26 mouse cellular contexts compared by ENCODE assay signal in the genomic region with DNA sequence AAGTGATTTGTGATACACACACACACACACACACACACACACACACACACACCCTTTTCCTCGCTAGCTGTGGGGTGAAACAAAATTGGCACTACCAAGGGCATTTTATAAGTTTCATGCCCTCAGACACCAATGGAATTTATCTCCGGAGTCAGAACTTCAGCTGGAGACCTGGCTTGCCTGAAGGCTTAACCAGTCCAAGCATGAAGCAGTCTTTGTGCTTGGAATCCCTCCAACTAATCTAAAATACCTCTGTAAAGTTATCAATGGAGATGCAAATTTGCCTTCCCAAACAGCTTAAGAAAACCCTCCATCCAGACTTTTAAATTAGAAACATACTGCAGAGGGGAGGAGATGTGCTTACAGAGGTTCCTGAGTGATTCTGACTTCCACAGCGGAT. TPM values are rescaled to one million over a fixed set of nuclear protein-coding genes. Genes with fewer than 3 reads are reported as not detected.
"Had no signal": no experiment of that assay in that cellular context is flagged by ENCODE, and none has a peak within 500 bp of the region (broad histone marks: within the 10 kb centered on the region; RNA-seq: fewer than 3 reads in every experiment).

No protein-coding gene starts in this region.

- H3K4me2 ChIP-seq: heart, embryonic 12.5 days; hindbrain, embryonic 12.5 days; hindbrain, embryonic 15.5 days; kidney, embryonic 15.5 days; limb, embryonic 13.5 days; limb, embryonic 15.5 days; liver, embryonic 12.5 days had no signal

- H3K9me3 ChIP-seq: heart, embryonic 10.5 days; heart, embryonic 12.5 days; hindbrain, embryonic 10.5 days; hindbrain, embryonic 12.5 days; hindbrain, embryonic 15.5 days; kidney, embryonic 15.5 days; limb, embryonic 13.5 days; limb, embryonic 15.5 days; liver, embryonic 12.5 days had no signal

- H3K36me3 ChIP-seq: heart, embryonic 10.5 days; heart, embryonic 12.5 days; hindbrain, embryonic 10.5 days; hindbrain, embryonic 12.5 days; hindbrain, embryonic 15.5 days; kidney, embryonic 15.5 days; limb, embryonic 13.5 days; limb, embryonic 15.5 days; liver, embryonic 12.5 days had no signal

- H3K9ac ChIP-seq: heart, embryonic 12.5 days; hindbrain, embryonic 12.5 days; hindbrain, embryonic 15.5 days; kidney, embryonic 15.5 days; limb, embryonic 13.5 days; limb, embryonic 15.5 days; liver, embryonic 12.5 days; liver, embryonic 14.5 days had no signal

- H3K4me3 ChIP-seq: gastrocnemius, adult 2 months; heart, embryonic 10.5 days; heart, embryonic 12.5 days; hindbrain, embryonic 10.5 days; hindbrain, embryonic 12.5 days; hindbrain, embryonic 15.5 days; kidney, embryonic 15.5 days; limb, embryonic 13.5 days; limb, embryonic 15.5 days; liver, embryonic 12.5 days had no signal

- H3K27ac ChIP-seq: gastrocnemius, adult 2 months; heart, embryonic 10.5 days; hindbrain, embryonic 10.5 days; hindbrain, embryonic 12.5 days; hindbrain, embryonic 15.5 days; hindbrain, postnatal 0 days; kidney, embryonic 15.5 days; kidney, postnatal 0 days; limb, embryonic 13.5 days; limb, embryonic 15.5 days; liver, embryonic 12.5 days; liver, embryonic 14.5 days had no signal

- H3K27me3 ChIP-seq: heart, embryonic 12.5 days; hindbrain, embryonic 12.5 days; hindbrain, embryonic 15.5 days; kidney, embryonic 15.5 days; limb, embryonic 15.5 days had no signal

- ATAC-seq: hindbrain, postnatal 0 days; intestine, embryonic 16.5 days; liver, embryonic 12.5 days had no signal

- DNase-seq: gastrocnemius, adult 2 months; gastrocnemius, postnatal 10 days; gastrocnemius, postnatal 25 days; heart, adult 18-20 months; heart, postnatal 10 days; heart, postnatal 4 days; kidney, adult 11 months; kidney, adult 2 months; kidney, adult 9 months; kidney, postnatal 14 days; kidney, postnatal 36 days; left cerebral cortex, postnatal 4 days had no signal

- H3K4me1 ChIP-seq: hindbrain, embryonic 12.5 days; hindbrain, embryonic 15.5 days; limb, embryonic 15.5 days; liver, embryonic 12.5 days had no signal

RNA-seq across cellular contexts. Expression of gene Pdgfc, which starts 6.3 kb away (rescaled TPM):
- total RNA-seq: granulocyte monocyte progenitor cell, adult 5-6 weeks had no signal
